Mouse (Mus musculus) embryonic facial prominence, embryonic 10.5 days (tissue): ENCODE measurements around the gene Rangrf. TPM values are rescaled to one million over a fixed set of nuclear protein-coding genes. Genes with fewer than 3 reads are reported as not detected.
"Not testable (repeated sequence)": the region's sequence is repeated elsewhere in the genome, so short reads cannot be mapped to it uniquely, and the experiment has no call there.

Experiments used
- DNase-seq: peaks from one replicate; pipeline ENCODE4 v3.0.0-alpha.2; 2017; ENCODE audit warnings: low spot score
- H3K27ac ChIP-seq: fragments of 300-500 bp; sonication (generic); replicated peaks from 2 replicates; pipeline ENCODE4 v1.5.1; 2016; ENCODE audit warnings: mild to moderate bottlenecking
- H3K27me3 ChIP-seq: fragments of 300-500 bp; sonication (generic); replicated peaks from 2 replicates; pipeline ENCODE4 v1.6.1; 2016; ENCODE audit warnings: low read depth, mild to moderate bottlenecking; ENCODE audit not compliant: poor library complexity, severe bottlenecking
- H3K36me3 ChIP-seq: fragments of 300-500 bp; sonication (generic); replicated peaks from 2 replicates; pipeline ENCODE4 v1.6.1; 2016; ENCODE audit warnings: mild to moderate bottlenecking, moderate library complexity
- H3K4me1 ChIP-seq: fragments of 300-500 bp; sonication (generic); 2 replicates; pipeline ENCODE4 v1.6.1; 2016
- H3K4me3 ChIP-seq: fragments of 300-500 bp; sonication (generic); 2 replicates; pipeline ENCODE4 v1.5.1; 2016; ENCODE audit warnings: mild to moderate bottlenecking, moderate library complexity
- H3K9me3 ChIP-seq: fragments of 300-500 bp; sonication (generic); 2 replicates; pipeline ENCODE4 v1.6.1; 2016; ENCODE audit warnings: mild to moderate bottlenecking
- WGBS: fragments of 180-500 bp; shearing (Covaris S2); methylation state at CpG from one replicate; pipeline ENCODE4 v1.1.7; 2016; 5-methylcytosine and 5-hydroxymethylcytosine counted together
- polyA plus RNA-seq: library from polyadenylated mRNA; unstranded; fragments of >200 nt; fragmentation: Nextera tagmentation; extraction: Ambion mirVana; gene quantifications from 2 replicates; pipeline ENCODE4 v1.2.1, GENCODE M21; 2016

The Rangrf gene
- 87.7 and 93.0 TPM in 2 replicates for polyA plus RNA-seq

- 83% methylated on average over 7 of the region's 7 CpGs for WGBS
- peak within 1 kb of the TSS; percentile 63 for H3K4me3 ChIP-seq
- no peaks in the 10 kb centered on the region; the same call in 1 of the 2 replicates for H3K36me3 ChIP-seq
- DNase-seq = no peak
- peaks cover 21% of the 10 kb centered on the region for H3K4me1 ChIP-seq
- H3K27ac ChIP-seq = no peak within 1 kb of the TSS
- H3K27me3 ChIP-seq = peaks cover 4% of the 10 kb centered on the region; the same call in 1 of the 2 replicates
- H3K9me3 ChIP-seq = no peaks in the 10 kb centered on the region
These were observed at the start of gene Rangrf for GRCm38 (mm10) chr11:68975085-68975484. Gene Rangrf, minus strand, starts transcription at chr11:68975185.

- Histone ChIP-seq H3K4me1 (peaks cover 8% of the 10 kb centered on the region), H3K36me3 (peaks cover 59% of the 10 kb centered on the region), H3K9me3 (no peaks in the 10 kb centered on the region), H3K4me3 (no peak overlapping the region), H3K27ac (no peak overlapping the region), H3K27me3 (no peaks in the 10 kb centered on the region)
- DNase-seq = no peak
These were observed 45.7 kb upstream of the Rangrf start for GRCm38 (mm10) chr11:69020691-69021090.

GRCm38 (mm10) chr11:69016755-69017154 is 41.8 kb upstream of the Rangrf start:
- Histone ChIP-seq H3K27ac (peak overlapping the region; percentile 98), H3K27me3 (no peaks in the 10 kb centered on the region), H3K36me3 (peaks cover 20% of the 10 kb centered on the region), H3K9me3 (no peaks in the 10 kb centered on the region), H3K4me3 (peak overlapping the region; percentile 80), H3K4me1 (peaks cover 15% of the 10 kb centered on the region)
- DNase-seq = no peak
- 67% methylated on average over 3 of the region's 3 CpGs for WGBS

- Histone ChIP-seq H3K4me1 (peaks cover 23% of the 10 kb centered on the region), H3K9me3 (no peaks in the 10 kb centered on the region), H3K27me3 (no peaks in the 10 kb centered on the region), H3K36me3 (peaks cover 11% of the 10 kb centered on the region), H3K4me3 (peak within 1 kb of the TSS; percentile 80), H3K27ac (peak within 1 kb of the TSS; percentile 98)
- WGBS = 4% methylated on average over 38 of the region's 38 CpGs
- DNase-seq = peak; percentile 95
These were observed 40.9 kb upstream of the Rangrf start, which contains the start of gene Ctc1 for GRCm38 (mm10) chr11:69015644-69016441. Gene Ctc1, plus strand, starts transcription at chr11:69015911.

GRCm38 (mm10) chr11:69012071-69012601 is 37.2 kb upstream of the Rangrf start:
- no peaks in the 10 kb centered on the region for H3K36me3 ChIP-seq
- H3K4me3 ChIP-seq = peak overlapping the region; percentile 66
- H3K27ac ChIP-seq = peak overlapping the region; percentile 83
- peaks cover 30% of the 10 kb centered on the region for H3K4me1 ChIP-seq
- DNase-seq = peak; percentile 89
- no peaks in the 10 kb centered on the region for H3K9me3 ChIP-seq
- no peaks in the 10 kb centered on the region for H3K27me3 ChIP-seq
- 2% methylated on average over 18 of the region's 18 CpGs for WGBS

- 74% methylated on average over 2 of the region's 2 CpGs for WGBS
- not testable (repeated sequence) for DNase-seq, H3K36me3 ChIP-seq, H3K27me3 ChIP-seq, H3K9me3 ChIP-seq
- Histone ChIP-seq H3K4me3 (peak overlapping the region; percentile 66), H3K27ac (peak overlapping the region; percentile 83), H3K4me1 (peaks cover 28% of the 10 kb centered on the region)
These were observed 36.5 kb upstream of the Rangrf start for GRCm38 (mm10) chr11:69011445-69011844.

- no peak overlapping the region for H3K27ac ChIP-seq
- H3K27me3 ChIP-seq = no peaks in the 10 kb centered on the region
- no peaks in the 10 kb centered on the region for H3K9me3 ChIP-seq
- peaks cover 6% of the 10 kb centered on the region for H3K36me3 ChIP-seq
- 89% methylated on average over 15 of the region's 15 CpGs for WGBS
- no peak overlapping the region for H3K4me3 ChIP-seq
- no peak for DNase-seq
- H3K4me1 ChIP-seq = peaks cover 28% of the 10 kb centered on the region
These were observed 35.7 kb upstream of the Rangrf start for GRCm38 (mm10) chr11:69010400-69011323.

GRCm38 (mm10) chr11:69009508-69009907 is 34.5 kb upstream of the Rangrf start:
- Histone ChIP-seq H3K4me3 (no peak overlapping the region), H3K9me3 (no peaks in the 10 kb centered on the region), H3K27ac (no peak overlapping the region), H3K27me3 (no peaks in the 10 kb centered on the region), H3K4me1 (peaks cover 24% of the 10 kb centered on the region), H3K36me3 (peaks cover 18% of the 10 kb centered on the region)
- WGBS = 90% methylated on average over 1 of the region's 1 CpGs
- DNase-seq = no peak

- DNase-seq = peak; percentile 97
- Histone ChIP-seq H3K9me3 (no peaks in the 10 kb centered on the region), H3K4me1 (peaks cover 24% of the 10 kb centered on the region), H3K4me3 (peak within 1 kb of the TSS; percentile 85), H3K36me3 (peaks cover 27% of the 10 kb centered on the region), H3K27me3 (no peaks in the 10 kb centered on the region), H3K27ac (peak within 1 kb of the TSS; percentile 88)
- 9% methylated on average over 38 of the region's 38 CpGs for WGBS
These were observed 33.5 kb upstream of the Rangrf start, which contains the start of gene Pfas for GRCm38 (mm10) chr11:69008182-69009121. Gene Pfas, minus strand, starts transcription at chr11:69008460.

- not testable (repeated sequence) for DNase-seq, H3K9me3 ChIP-seq, H3K4me3 ChIP-seq, H3K27ac ChIP-seq, H3K27me3 ChIP-seq
- H3K36me3 ChIP-seq = peaks cover 46% of the 10 kb centered on the region
- peaks cover 19% of the 10 kb centered on the region for H3K4me1 ChIP-seq
These were observed 31.6 kb upstream of the Rangrf start for GRCm38 (mm10) chr11:69006575-69006974.

GRCm38 (mm10) chr11:69005193-69005592 is 30.2 kb upstream of the Rangrf start:
- Histone ChIP-seq H3K36me3 (peaks cover 60% of the 10 kb centered on the region), H3K4me3 (no peak overlapping the region), H3K27ac (no peak overlapping the region), H3K27me3 (no peaks in the 10 kb centered on the region), H3K9me3 (no peaks in the 10 kb centered on the region), H3K4me1 (peaks cover 13% of the 10 kb centered on the region)
- no peak for DNase-seq
- 92% methylated on average over 7 of the region's 7 CpGs for WGBS
